29 mouse cellular contexts compared by ENCODE assay signal in the genomic region with DNA sequence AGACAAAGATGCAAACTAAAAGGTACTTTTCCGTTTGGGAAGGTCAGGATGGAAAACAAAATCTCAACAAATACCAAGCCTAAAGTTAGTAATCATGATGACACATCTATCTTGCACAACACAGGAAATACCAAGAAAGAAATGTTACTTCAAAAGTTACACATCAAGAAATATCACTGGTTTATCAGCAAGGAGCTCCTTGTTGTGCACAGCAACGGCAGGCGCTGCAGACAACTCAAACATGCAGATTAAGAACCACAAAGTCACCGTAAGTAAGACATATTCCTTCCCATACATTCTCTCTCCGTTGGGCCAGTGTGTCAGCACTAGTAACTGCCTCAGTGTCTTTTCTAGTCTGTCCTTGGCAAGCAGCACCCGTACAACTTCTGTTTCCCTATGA. TPM values are rescaled to one million over a fixed set of nuclear protein-coding genes. Genes with fewer than 3 reads are reported as not detected.
A peak's percentile ranks its signal among the peaks of the same experiment; 100 is the strongest.
DNase-seq lines count a peak whose midpoint lies in the region; TF ChIP-seq lines count a peak whose summit lies in the region.
"Had no signal": no experiment of that assay in that cellular context is flagged by ENCODE, and none has a peak within 500 bp of the region (broad histone marks: within the 10 kb centered on the region; RNA-seq: fewer than 3 reads in every experiment).

No protein-coding gene starts in this region.

- no peak for TF ChIP-seq POLR2A in myocyte (IDR thresholded peaks at IDR 0.05; ENCODE audit: insufficient read length, low read depth)

- DNase-seq in adrenal gland, adult 2 months, result peak; percentile 52
- DNase-seq in adrenal gland, adult 18-20 months (ENCODE audit: low spot score in 2 of 2), result no peak
- peak; percentile 25 for DNase-seq in lung, postnatal 36 days
- DNase-seq in lung, postnatal 10 days, result no peak
- DNase-seq in fibroblast of lung, adult 2 months (ENCODE audit: low read depth), result peak; percentile 9
- DNase-seq in thymus, postnatal 10 days (ENCODE audit: low spot score in 2 of 2), result no peak
- no peak for DNase-seq in adrenal gland, postnatal 36 days
- DNase-seq: adrenal gland, postnatal 10 days; B cell, adult 2 months; cerebellum, adult 8-10 months; heart, postnatal 36 days; kidney, adult 18-20 months; kidney, postnatal 25 days; lung, adult 18-20 months; right cerebral cortex, postnatal 4 days; thymus, adult 18-20 months had no signal

- H3K4me2 ChIP-seq in myocyte (ENCODE audit: low read depth), result peak overlapping the region; percentile 14
- H3K4me2 ChIP-seq: heart, embryonic 12.5 days; limb, embryonic 15.5 days; midbrain, embryonic 12.5 days; neural tube, embryonic 15.5 days had no signal

- H3K4me3 ChIP-seq in myocyte, result no peak overlapping the region
- H3K4me3 ChIP-seq: heart, embryonic 12.5 days; limb, embryonic 15.5 days; midbrain, embryonic 12.5 days; neural tube, embryonic 15.5 days had no signal

- H3K79me2 ChIP-seq in myocyte (ENCODE audit: control insufficient read depth, insufficient read depth), result peaks cover 38% of the 10 kb centered on the region

- no peaks in the 10 kb centered on the region for H3K27me3 ChIP-seq in myocyte (ENCODE audit: control insufficient read depth, insufficient read depth, insufficient read length)
- H3K27me3 ChIP-seq: heart, embryonic 12.5 days; limb, embryonic 15.5 days; midbrain, embryonic 12.5 days; neural tube, embryonic 15.5 days had no signal

- peaks cover 63% of the 10 kb centered on the region for H3K36me3 ChIP-seq in myocyte (ENCODE audit: control insufficient read depth, insufficient read depth)

- no peak overlapping the region for H3ac ChIP-seq in myocyte (ENCODE audit: control insufficient read depth, insufficient read length)

TF ChIP-seq in myocyte, 11 proteins besides CTCF, POLR2A, EP300 and RAD21:
- TF ChIP-seq USF1 (IDR thresholded peaks at IDR 0.05; ENCODE audit: low read depth) (no peak), SRF (IDR thresholded peaks at IDR 0.05; ENCODE audit: control insufficient read depth, insufficient read length, low read depth) (no peak), MYOD1 (IDR thresholded peaks at IDR 0.05; ENCODE audit: control insufficient read depth in 1 of 3, insufficient read length in 2 of 3, low read depth in 2 of 3) (no peak), TCF12 (IDR thresholded peaks at IDR 0.05; ENCODE audit: insufficient read depth, poor library complexity, severe bottlenecking) (no peak), CEBPB (IDR thresholded peaks at IDR 0.05; ENCODE audit: insufficient read depth, poor library complexity, severe bottlenecking) (peak; percentile 96), POLR2AphosphoS2 (IDR thresholded peaks at IDR 0.05; ENCODE audit: insufficient read length, low read depth) (peak; percentile 25), E2F4 (IDR thresholded peaks at IDR 0.05; ENCODE audit: insufficient read depth) (no peak), REST (IDR thresholded peaks at IDR 0.05; ENCODE audit: insufficient read depth, insufficient read length) (no peak), TCF3 (IDR thresholded peaks at IDR 0.05; ENCODE audit: insufficient read length, low read depth) (no peak)

RNA-seq across cellular contexts. Expression of a gene that starts 7.0 kb away (rescaled TPM):
- 10 to 100 TPM; 70.7 to 99.0 TPM for total RNA-seq in adrenal gland, adult 2 months (2021)
- 44.6 and 49.5 TPM in 2 replicates for polyA plus RNA-seq in adrenal gland, adult 2 months (2012; rRNA removed)
- total RNA-seq in adrenal gland, adult 18-20 months (2021), result 10 to 100 TPM; 79.2 to 90.9 TPM
- polyA plus RNA-seq in myocyte (2012; fragmentation: generic; extraction: Trizol), result 109 TPM
- total RNA-seq in adrenal gland, postnatal 36 days (2021), result 10 to 100 TPM; 88.0 to 91.3 TPM

RNA-seq across cellular contexts. Expression of a gene that starts 29.7 kb away (rescaled TPM):
- total RNA-seq in adrenal gland, adult 2 months (2021), result 10 to 100 TPM; 42.2 to 66.4 TPM
- 3.9 and 5.8 TPM in 2 replicates for polyA plus RNA-seq in adrenal gland, adult 2 months (2012; rRNA removed)
- total RNA-seq in adrenal gland, adult 18-20 months (2021), result 10 to 100 TPM; 52.5 to 65.9 TPM
- polyA plus RNA-seq in myocyte (2012; fragmentation: generic; extraction: Trizol), result 12.6 TPM
- total RNA-seq in adrenal gland, postnatal 36 days (2021), result 10 to 100 TPM; 55.6 to 67.1 TPM

RNA-seq across cellular contexts. Expression of a gene that starts 29.7 kb away (rescaled TPM):
- under 1 TPM; 0.58 to 0.59 TPM for total RNA-seq in adrenal gland, adult 2 months (2021)
- 0.22 TPM in 1 of 2 replicates, not detected in the other for polyA plus RNA-seq in adrenal gland, adult 2 months (2012; rRNA removed)
- total RNA-seq in adrenal gland, adult 18-20 months (2021), result 1 to 10 TPM in 1 of 2 experiments, not detected in 1; 1.2 TPM
- 0.10 TPM for polyA plus RNA-seq in myocyte (2012; fragmentation: generic; extraction: Trizol)
- total RNA-seq in adrenal gland, postnatal 36 days (2021), result 1 to 10 TPM in 1 of 2 experiments, under 1 TPM in 1; 0.83 to 1.1 TPM
- total RNA-seq: left cerebral cortex, postnatal 14 days had no signal
- polyA plus RNA-seq: embryonic facial prominence, embryonic 14.5 days; forebrain, embryonic 11.5 days; heart, embryonic 12.5 days; limb, embryonic 15.5 days; midbrain, embryonic 12.5 days; neural tube, embryonic 15.5 days; urinary bladder, adult 2 months had no signal

RNA-seq across cellular contexts. Expression of a gene that starts 48.9 kb away (rescaled TPM):
- total RNA-seq in adrenal gland, adult 2 months (2021), result not detected
- polyA plus RNA-seq in adrenal gland, adult 2 months (2012; rRNA removed), result not detected in 2 replicates
- total RNA-seq in adrenal gland, adult 18-20 months (2021), result not detected
- polyA plus RNA-seq in myocyte (2012; fragmentation: generic; extraction: Trizol), result not detected
- total RNA-seq in adrenal gland, postnatal 36 days (2021), result not detected
- total RNA-seq: adrenal gland, postnatal 10 days; gastrocnemius, postnatal 4 days; heart, postnatal 36 days had no signal
- polyA plus RNA-seq: embryonic facial prominence, embryonic 14.5 days; forebrain, embryonic 11.5 days; frontal cortex, adult 2 months; heart, embryonic 12.5 days; hindbrain, embryonic 16.5 days; limb, embryonic 15.5 days; midbrain, embryonic 12.5 days; neural tube, embryonic 15.5 days; urinary bladder, adult 2 months had no signal

RNA-seq across cellular contexts. Expression of a gene that starts 58.5 kb away (rescaled TPM):
- not detected for total RNA-seq in adrenal gland, adult 2 months (2021)
- not detected in 2 replicates for polyA plus RNA-seq in adrenal gland, adult 2 months (2012; rRNA removed)
- not detected for total RNA-seq in adrenal gland, adult 18-20 months (2021)
- polyA plus RNA-seq in myocyte (2012; fragmentation: generic; extraction: Trizol), result not detected
- not detected for total RNA-seq in adrenal gland, postnatal 36 days (2021)
- total RNA-seq: gastrocnemius, postnatal 4 days; heart, postnatal 36 days; layer of hippocampus, postnatal 25 days; left cerebral cortex, postnatal 14 days had no signal
- polyA plus RNA-seq: embryonic facial prominence, embryonic 14.5 days; frontal cortex, adult 2 months; heart, embryonic 12.5 days; hindbrain, embryonic 16.5 days; midbrain, embryonic 12.5 days; neural tube, embryonic 15.5 days; urinary bladder, adult 2 months had no signal

Comparison
In these comparisons a context has a peak if more than half of its experiments do, and no peak if none do; other contexts are left out.
1. DNase-seq: peak in adrenal gland, adult 2 months (single experiment), lung, postnatal 36 days (single experiment) and fibroblast of lung, adult 2 months (single experiment); none in adrenal gland, adult 18-20 months (0 of 2), lung, postnatal 10 days (single experiment), thymus, postnatal 10 days (0 of 2) and adrenal gland, postnatal 36 days (0 of 2).